Mouse (Mus musculus) MEL (cell line): ENCODE results near the gene Tmem150c.

ENCODE experiments used
- CHD1 ChIP-seq: IDR thresholded peaks from 2 replicates; pipeline ENCODE4 v1.6.1; 2012; ENCODE audit warnings: low read depth, mild to moderate bottlenecking, inconsistent platforms, low read length, improper control_type of control experiment
- CTCF ChIP-seq, 3 experiments: IDR thresholded peaks in 2 of 3; conservative IDR thresholded peaks in 1 of 3; 2 replicates each; pipeline ENCODE4 v1.5.1; 2011 to 2012; ENCODE audit warnings: low read length in 3 of 3, low read depth in 2 of 3, mild to moderate bottlenecking in 2 of 3, improper control_type of control experiment in 1 of 3, inconsistent platforms in 1 of 3, mixed read lengths in 1 of 3, moderate library complexity in 1 of 3; ENCODE audit not compliant: control insufficient read depth in 1 of 3, insufficient read depth in 1 of 3, poor library complexity in 1 of 3, severe bottlenecking in 1 of 3
- E2F4 ChIP-seq: IDR thresholded peaks from 2 replicates; pipeline ENCODE4 v1.6.1; 2011; ENCODE audit warnings: low read depth, low read length, improper control_type of control experiment, borderline replicate concordance
- ELF1 ChIP-seq: IDR thresholded peaks from 2 replicates; pipeline ENCODE4 v1.6.1; 2014; ENCODE audit warnings: low read depth, mild to moderate bottlenecking, inconsistent platforms, low read length, improper control_type of control experiment, moderate library complexity
- EP300 ChIP-seq, 2 experiments: IDR thresholded peaks; 2 replicates each; pipeline ENCODE4 v1.6.1; 2011; ENCODE audit warnings: improper control_type of control experiment in 2 of 2, low read length in 2 of 2, low read depth in 1 of 2, mild to moderate bottlenecking in 1 of 2
- MAFK ChIP-seq: IDR thresholded peaks from 2 replicates; pipeline ENCODE4 v1.6.1; 2011; ENCODE audit warnings: low read depth, mild to moderate bottlenecking, low read length, improper control_type of control experiment, borderline replicate concordance
- MYC ChIP-seq: IDR thresholded peaks from 2 replicates; pipeline ENCODE4 v1.6.1; 2011; ENCODE audit warnings: low read depth, mild to moderate bottlenecking, low read length, improper control_type of control experiment, moderate library complexity
- NELFE ChIP-seq: IDR thresholded peaks from 2 replicates; pipeline ENCODE4 v1.6.1; 2011; ENCODE audit warnings: low read depth, low read length, improper control_type of control experiment
- POLR2A ChIP-seq, 2 experiments: IDR thresholded peaks; 2 replicates each; pipeline ENCODE4 v1.6.1; 2011 to 2012; ENCODE audit warnings: low read length in 2 of 2, mild to moderate bottlenecking in 2 of 2, control low read depth in 1 of 2, improper control_type of control experiment in 1 of 2, low read depth in 1 of 2, moderate library complexity in 1 of 2; ENCODE audit not compliant: control insufficient read depth in 1 of 2, insufficient read depth in 1 of 2, poor library complexity in 1 of 2
- POLR2AphosphoS2 ChIP-seq: IDR thresholded peaks from 2 replicates; pipeline ENCODE4 v1.6.1; 2011; ENCODE audit warnings: low read length, improper control_type of control experiment
- UBTF ChIP-seq: IDR thresholded peaks from 2 replicates; pipeline ENCODE4 v1.6.1; 2012; ENCODE audit warnings: low read depth, mild to moderate bottlenecking, inconsistent platforms, low read length, improper control_type of control experiment, moderate library complexity, borderline replicate concordance; ENCODE audit not compliant: insufficient read depth
- USF1 ChIP-seq: IDR thresholded peaks from 2 replicates; pipeline ENCODE4 v1.6.1; 2014; ENCODE audit warnings: low read depth, mild to moderate bottlenecking, inconsistent platforms, low read length, improper control_type of control experiment, moderate library complexity

GRCm38 (mm10) chr5:100124530-100124929, 35.1 kb downstream of the Tmem150c start:
- no peak for TF ChIP-seq ELF1
- no peak for TF ChIP-seq CHD1
- TF ChIP-seq POLR2AphosphoS2 = no peak
- TF ChIP-seq CTCF (IDR thresholded peaks at IDR 0.05 in 2 of 3, conservative IDR thresholded peaks at IDR 0.05 in 1 of 3; ENCODE audit: control insufficient read depth in 1 of 3, insufficient read depth in 1 of 3, low read depth in 2 of 3, low read length in 3 of 3, poor library complexity in 1 of 3, severe bottlenecking in 1 of 3) = no peak
- TF ChIP-seq MAFK = no peak
- no peak for TF ChIP-seq UBTF
- TF ChIP-seq E2F4 = no peak
- TF ChIP-seq NELFE = no peak
- TF ChIP-seq MYC = no peak
- no peak for TF ChIP-seq POLR2A (IDR thresholded peaks at IDR 0.05; ENCODE audit: control insufficient read depth in 1 of 2, insufficient read depth in 1 of 2, low read depth in 1 of 2, low read length in 2 of 2, poor library complexity in 1 of 2)
- no peak for TF ChIP-seq EP300 (IDR thresholded peaks at IDR 0.05; ENCODE audit: low read depth in 1 of 2, low read length in 2 of 2)
- TF ChIP-seq USF1 = no peak
